Mouse (Mus musculus) hematopoietic stem cell, adult 5-6 weeks (primary cell): ENCODE data around the gene Mlec. TPM values are rescaled to one million over a fixed set of nuclear protein-coding genes. Genes with fewer than 3 reads are reported as not detected.
"Not testable (repeated sequence)": the region's sequence is repeated elsewhere in the genome, so short reads cannot be mapped to it uniquely, and the experiment has no call there.

ENCODE experiments used
- ATAC-seq, 2 experiments: fragments of 125-278 bp in 1 of 2; replicated peaks in 1 of 2; 2 replicates each; pipeline ENCODE4 v1.8.0; 2016 to 2017; ENCODE audit warnings: inconsistent platforms in 2 of 2, mild to moderate bottlenecking in 2 of 2, moderate number of reproducible peaks in 2 of 2, low read depth in 1 of 2, moderate TSS enrichment in 1 of 2; ENCODE audit not compliant: low FRiP score in 2 of 2, poor library complexity in 2 of 2, severe bottlenecking in 2 of 2, insufficient read depth in 1 of 2, low TSS enrichment in 1 of 2
- total RNA-seq: library from RNA; stranded (forward); fragments of 172-1452, 232-1000 nt; gene quantifications from 2 replicates; pipeline ENCODE4 v1.2.3, GENCODE M21; 2017

Gene Mlec
- total RNA-seq, 1 experiment from 2014 or later = 225 TPM

DNA sequence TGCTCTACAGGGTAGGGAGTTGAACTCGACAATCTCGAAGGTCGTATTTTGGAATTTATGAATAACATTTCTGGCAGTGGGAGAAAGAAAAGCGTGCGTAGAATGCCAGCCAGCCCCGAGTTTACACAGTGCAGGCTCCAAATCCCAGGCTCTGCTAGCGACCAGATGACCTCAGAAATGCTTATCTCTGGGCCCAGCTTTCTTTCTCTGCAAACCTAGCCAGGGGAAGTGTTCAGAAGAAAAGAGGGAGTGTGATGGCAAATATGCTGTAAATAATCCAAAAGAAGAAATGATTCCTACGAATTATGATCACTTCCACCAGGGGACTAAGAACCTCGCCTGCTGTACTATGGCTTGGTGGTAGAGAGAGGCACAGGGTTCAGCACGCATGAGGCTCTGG is 25.5 kb upstream of the Mlec start:
- no peak for ATAC-seq

DNA sequence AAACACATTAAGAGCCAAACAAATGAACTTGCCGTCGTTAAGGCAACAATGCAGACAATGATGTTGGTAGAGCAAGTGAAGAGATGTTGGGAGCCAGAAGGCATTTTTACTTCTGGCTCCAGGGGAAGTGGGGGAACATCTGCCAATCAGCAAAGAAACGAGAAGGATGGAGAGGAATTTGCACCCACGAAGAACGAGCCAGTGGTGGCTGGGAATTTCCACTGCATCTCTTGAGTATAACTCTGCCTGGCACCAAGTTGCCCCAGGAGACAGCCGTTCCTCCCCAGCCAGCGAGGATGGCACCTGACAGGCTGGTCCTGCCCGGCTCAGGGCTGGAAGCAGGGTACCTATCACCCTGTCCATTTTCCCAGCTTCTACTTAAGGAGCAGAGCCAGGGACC is 24.9 kb upstream of the Mlec start:
- ATAC-seq = no peak

DNA sequence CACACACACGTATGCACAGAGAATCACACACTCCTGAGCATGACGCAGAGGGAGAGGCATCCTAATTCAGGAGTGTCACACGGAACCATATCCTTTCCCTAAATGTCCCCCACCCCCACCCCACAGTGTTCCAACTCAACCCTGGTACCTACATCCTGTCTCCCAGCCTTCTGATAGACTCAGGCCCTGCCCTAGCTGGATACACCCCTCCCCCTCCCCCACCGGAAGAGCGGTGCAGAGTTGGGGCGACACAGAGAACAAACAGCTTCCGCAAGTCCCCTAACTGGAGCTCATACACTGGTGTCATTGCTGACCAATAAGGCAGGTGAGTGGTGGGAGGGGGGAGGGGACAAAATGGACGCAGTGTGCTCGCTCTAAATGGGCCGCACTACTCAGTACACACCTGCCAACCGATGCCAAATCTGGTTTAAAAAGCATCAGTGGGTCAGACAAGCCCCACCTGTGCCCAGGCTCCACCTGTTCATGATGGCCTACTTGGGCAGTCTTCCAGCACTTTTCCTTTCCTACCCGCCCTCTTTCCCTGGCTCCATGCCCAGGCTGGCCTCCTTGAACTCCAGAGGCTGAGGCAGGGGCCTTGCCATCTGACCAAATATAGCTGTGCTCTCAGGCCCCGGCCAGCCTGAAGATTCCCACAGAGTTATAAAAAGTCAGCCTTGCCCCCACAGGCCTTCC is 23.4 kb upstream of the Mlec start:
- no peak for ATAC-seq

DNA sequence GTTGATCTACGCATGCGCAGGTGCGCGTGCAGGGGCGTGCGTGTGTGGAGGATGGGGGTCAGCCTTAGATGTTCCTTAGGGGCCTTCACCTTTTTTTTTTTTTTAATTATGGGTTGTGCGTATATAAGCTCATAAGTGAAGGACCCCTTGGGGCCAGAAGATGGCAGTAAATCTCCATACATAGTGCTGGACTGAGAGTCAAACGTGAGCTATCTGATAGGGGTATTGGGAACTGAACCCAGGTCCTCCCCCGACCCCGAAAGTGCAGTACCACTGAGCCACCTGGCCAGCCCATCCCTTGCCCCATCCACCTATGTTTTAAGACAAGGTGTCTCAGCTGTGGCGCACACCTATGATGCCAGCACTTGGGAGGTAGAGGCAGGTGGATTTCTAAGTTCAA is 21.6 kb upstream of the Mlec start:
- no peak for ATAC-seq

GRCm38 (mm10) chr5:115177866-115178265 is 19.9 kb upstream of the Mlec start:
- ATAC-seq = no peak

DNA sequence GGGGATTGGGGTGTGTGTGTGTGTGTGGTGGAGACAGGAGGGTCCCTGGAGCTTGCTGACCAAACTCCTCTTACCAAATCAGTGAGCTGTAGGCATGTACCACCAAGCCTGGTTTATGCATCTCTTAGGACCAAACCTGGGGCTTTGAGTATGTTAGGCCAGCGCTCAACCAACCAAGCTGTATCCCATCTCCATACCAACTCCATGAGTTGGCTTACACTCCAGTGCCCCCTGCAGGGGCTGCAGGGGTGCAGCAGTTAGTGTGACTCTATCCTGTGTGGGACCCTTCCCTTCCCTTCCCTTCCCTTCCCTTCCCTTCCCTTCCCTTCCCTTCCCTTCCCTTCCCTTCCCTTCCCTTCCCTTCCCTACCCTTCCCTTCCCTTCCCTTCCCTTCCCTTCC is 16.6 kb upstream of the Mlec start:
- ATAC-seq = 0 out of 4 replicates have a peak, but pooled peaks have one; percentile 25 to 32

GRCm38 (mm10) chr5:115170150-115170549 is 12.2 kb upstream of the Mlec start:
- ATAC-seq = no peak

- no peak for ATAC-seq
These were observed 10.8 kb upstream of the Mlec start for GRCm38 (mm10) chr5:115168641-115169415.

GRCm38 (mm10) chr5:115167396-115167795 is 9.4 kb upstream of the Mlec start:
- peak; percentile 88 to 90 for ATAC-seq

GRCm38 (mm10) chr5:115166815-115167194 is 8.8 kb upstream of the Mlec start:
- ATAC-seq = no peak

GRCm38 (mm10) chr5:115165895-115166814 is 8.2 kb upstream of the Mlec start:
- ATAC-seq = no peak

DNA sequence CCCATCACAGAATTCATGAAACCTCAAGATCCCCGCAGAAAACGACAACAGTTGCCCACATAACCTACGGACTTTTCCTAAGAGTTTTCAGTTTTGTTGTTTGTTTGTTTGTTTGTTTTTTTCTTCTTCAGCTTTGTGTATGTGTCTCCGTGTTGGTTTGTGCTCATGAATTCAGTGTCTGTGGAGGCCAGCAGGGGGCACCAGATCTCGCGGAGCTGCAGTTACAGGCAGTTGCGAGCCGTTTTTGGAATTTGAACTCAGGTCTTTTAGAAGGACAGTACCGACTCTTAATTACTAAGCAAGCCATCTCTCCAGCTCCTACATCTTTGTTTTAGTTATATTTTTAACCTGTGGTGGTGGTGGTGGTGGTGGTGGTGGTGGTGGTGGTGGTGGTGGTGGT is 7.4 kb upstream of the Mlec start:
- ATAC-seq = no peak

DNA sequence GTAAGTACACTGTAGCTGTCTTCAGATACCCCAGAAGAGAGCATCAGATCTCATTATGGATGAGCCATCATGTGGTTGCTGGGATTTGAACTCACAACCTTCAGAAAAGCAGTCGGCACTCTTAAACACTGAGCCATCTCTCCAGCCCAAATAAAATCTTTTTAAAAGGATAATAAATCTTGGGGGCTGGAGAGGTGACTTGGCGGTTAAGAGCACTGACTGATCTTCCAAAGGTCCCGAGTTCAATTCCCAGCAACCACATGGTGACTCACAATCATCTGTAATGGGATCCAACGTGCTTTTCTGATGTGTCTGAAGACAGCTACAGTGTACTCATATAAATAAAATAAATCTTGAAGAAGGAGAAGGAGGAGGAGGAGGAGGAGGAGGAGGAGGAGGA is 6.5 kb upstream of the Mlec start:
- not testable (repeated sequence) for ATAC-seq

DNA sequence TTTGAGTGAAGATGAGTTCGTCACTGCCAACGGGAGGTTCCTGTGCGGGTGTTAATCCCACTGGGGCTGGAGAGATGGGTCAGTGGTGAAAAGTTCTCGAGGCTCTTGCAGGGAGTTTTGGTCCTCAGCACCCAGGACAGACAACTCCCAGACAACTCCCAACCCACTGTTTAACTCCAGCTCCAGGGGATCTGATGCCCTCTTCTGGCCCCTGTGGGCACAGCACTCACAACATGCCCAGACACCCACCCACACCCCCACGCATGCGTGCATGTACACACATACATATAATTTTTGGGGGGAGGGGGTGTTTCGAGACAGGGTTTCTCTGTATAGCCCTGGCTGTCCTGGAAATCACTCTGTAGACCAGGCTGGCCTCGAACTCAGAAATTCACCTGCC is 5.6 kb upstream of the Mlec start:
- no peak for ATAC-seq

DNA sequence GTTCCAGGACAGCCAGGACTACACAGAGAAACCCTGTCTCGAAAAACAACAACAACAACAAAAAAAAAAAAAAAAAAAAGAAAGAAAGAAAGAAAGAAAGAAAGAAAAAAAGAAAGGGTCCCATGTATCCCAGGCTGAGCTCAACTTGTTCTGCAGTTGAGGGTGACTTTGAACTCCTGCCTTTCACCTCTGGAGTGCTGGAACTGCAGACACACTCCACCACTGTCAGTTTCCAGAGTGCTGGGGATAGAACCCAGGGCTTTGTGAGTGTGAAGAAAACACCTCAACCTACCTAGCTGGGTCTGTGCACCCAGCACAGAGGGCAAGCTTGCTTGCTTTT is 3.9 kb upstream of the Mlec start:
- ATAC-seq = not testable (repeated sequence)

GRCm38 (mm10) chr5:115161064-115161939 is 3.3 kb upstream of the Mlec start:
- no peak for ATAC-seq

DNA sequence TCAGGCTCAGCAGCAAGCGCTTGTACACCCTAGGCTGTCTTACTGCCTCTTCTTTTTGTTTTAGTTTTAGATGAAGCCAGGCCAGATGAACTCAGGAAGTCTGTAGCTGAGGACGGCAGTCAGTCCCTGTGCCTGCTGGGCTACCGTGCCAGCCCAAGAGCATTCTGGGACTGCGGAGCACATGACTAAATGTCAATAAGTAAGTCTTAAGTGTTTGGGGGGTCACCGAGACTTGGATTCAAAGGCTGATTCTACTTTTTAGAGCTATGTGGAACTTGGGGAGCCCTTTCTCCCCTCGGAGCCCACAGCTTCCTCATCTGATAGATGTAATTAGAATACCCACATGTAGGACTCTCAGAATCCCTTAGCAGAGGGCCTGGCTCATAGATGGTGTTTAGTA is 2.7 kb upstream of the Mlec start:
- ATAC-seq = no peak
